Mouse (Mus musculus) CH12.LX (cell line): ENCODE measurements around the gene Catip. TPM values are rescaled to one million over a fixed set of nuclear protein-coding genes. Genes with fewer than 3 reads are reported as not detected.

Source experiments
- DNase-seq: peaks from one replicate; pipeline ENCODE4 v3.0.0-alpha.2; 2013; ENCODE audit errors: extremely low read depth
- H3K27ac ChIP-seq: 2 replicates; pipeline ENCODE4 v1.5.1; 2012; ENCODE audit warnings: low read depth, mild to moderate bottlenecking, control low read depth, moderate library complexity; ENCODE audit not compliant: insufficient read depth
- H3K27me3 ChIP-seq: replicated peaks from 2 replicates; pipeline ENCODE3; 2012; ENCODE audit warnings: inconsistent platforms
- H3K36me3 ChIP-seq, 2 experiments: replicated peaks in 1 of 2; 2 replicates each; pipeline versions ENCODE3 to v1.6.1; 2012; ENCODE audit warnings: inconsistent platforms in 1 of 2, low read length in 1 of 2, mild to moderate bottlenecking in 1 of 2, mixed read lengths in 1 of 2, moderate library complexity in 1 of 2; ENCODE audit not compliant: control insufficient read depth in 1 of 2, insufficient read depth in 1 of 2
- H3K4me1 ChIP-seq, 2 experiments: 2 replicates each; pipeline ENCODE4 v1.6.1; 2012; ENCODE audit warnings: inconsistent platforms in 1 of 2, moderate library complexity in 1 of 2; ENCODE audit not compliant: insufficient read depth in 2 of 2, control insufficient read depth in 1 of 2
- H3K4me2 ChIP-seq: 2 replicates; pipeline ENCODE4 v1.6.1; 2012; ENCODE audit warnings: low read depth, mild to moderate bottlenecking, control low read depth; ENCODE audit not compliant: poor library complexity, insufficient read depth, severe bottlenecking
- H3K4me3 ChIP-seq, 3 experiments: fragments of 150-350 bp in 1 of 3; sonication (generic) in 1 of 3; replicated peaks in 1 of 3; 2 replicates each; pipeline versions ENCODE3 to v1.5.1; 2011 to 2012; ENCODE audit warnings: low read depth in 2 of 3, low read length in 2 of 3, mild to moderate bottlenecking in 2 of 3, moderate library complexity in 2 of 3, control low read depth in 1 of 3, improper control_type of control experiment in 1 of 3, inconsistent platforms in 1 of 3, mixed read lengths in 1 of 3; ENCODE audit not compliant: poor library complexity in 1 of 3
- H3K79me2 ChIP-seq: replicated peaks from 2 replicates; pipeline ENCODE4 v1.6.1; 2012; ENCODE audit warnings: mild to moderate bottlenecking, moderate library complexity; ENCODE audit not compliant: control insufficient read depth, poor library complexity, insufficient read depth, severe bottlenecking; ENCODE audit errors: extremely low read depth
- H3K9ac ChIP-seq: 2 replicates; pipeline ENCODE4 v1.6.1; 2012; ENCODE audit warnings: low read depth, mild to moderate bottlenecking, control low read depth, moderate library complexity; ENCODE audit not compliant: insufficient read depth
- H3K9me3 ChIP-seq: replicated peaks from 2 replicates; pipeline ENCODE3; 2012; ENCODE audit warnings: low read length, inconsistent platforms, mixed read lengths
- BHLHE40 ChIP-seq: IDR thresholded peaks from 2 replicates; pipeline ENCODE4 v1.6.1; 2011; ENCODE audit warnings: mild to moderate bottlenecking, low read depth, low read length, improper control_type of control experiment
- CHD1 ChIP-seq: IDR thresholded peaks from 2 replicates; pipeline ENCODE4 v1.6.1; 2012; ENCODE audit warnings: low read depth, low read length, improper control_type of control experiment, inconsistent platforms
- CHD2 ChIP-seq: IDR thresholded peaks from 2 replicates; pipeline ENCODE4 v1.6.1; 2011; ENCODE audit warnings: low read length, improper control_type of control experiment
- CTCF ChIP-seq, 2 experiments: IDR thresholded peaks in 1 of 2; conservative IDR thresholded peaks in 1 of 2; 2 replicates each; pipeline ENCODE4 v1.5.1; 2011 to 2012; ENCODE audit warnings: low read depth in 2 of 2, low read length in 2 of 2, improper control_type of control experiment in 1 of 2, inconsistent platforms in 1 of 2, mild to moderate bottlenecking in 1 of 2, moderate library complexity in 1 of 2
- E2F4 ChIP-seq: IDR thresholded peaks from 2 replicates; pipeline ENCODE4 v1.6.1; 2011; ENCODE audit warnings: low read depth, low read length, improper control_type of control experiment; ENCODE audit not compliant: insufficient replicate concordance
- EP300 ChIP-seq: IDR thresholded peaks from 2 replicates; pipeline ENCODE4 v1.6.1; 2011; ENCODE audit warnings: low read length, improper control_type of control experiment
- ETS1 ChIP-seq: conservative IDR thresholded peaks from 2 replicates; pipeline ENCODE4 v1.6.1; 2012; ENCODE audit warnings: low read depth, mild to moderate bottlenecking, inconsistent platforms, low read length, improper control_type of control experiment, moderate library complexity
- GABPA ChIP-seq: IDR thresholded peaks from 2 replicates; pipeline ENCODE4 v1.6.1; 2012; ENCODE audit warnings: low read depth, low read length, improper control_type of control experiment, inconsistent platforms; ENCODE audit not compliant: insufficient replicate concordance
- HCFC1 ChIP-seq: IDR thresholded peaks from 2 replicates; pipeline ENCODE4 v1.6.1; 2012; ENCODE audit warnings: low read depth, mild to moderate bottlenecking, inconsistent platforms, low read length, improper control_type of control experiment
- IRF4 ChIP-seq: IDR thresholded peaks from 2 replicates; pipeline ENCODE4 v1.6.1; 2014; ENCODE audit warnings: low read depth, mild to moderate bottlenecking, inconsistent platforms, low read length, improper control_type of control experiment
- JUND ChIP-seq: conservative IDR thresholded peaks from 2 replicates; pipeline ENCODE4 v1.6.1; 2011; ENCODE audit warnings: low read depth, low read length, improper control_type of control experiment
- KAT2A ChIP-seq: IDR thresholded peaks from 2 replicates; pipeline ENCODE4 v1.6.1; 2012; ENCODE audit warnings: low read length, improper control_type of control experiment, inconsistent platforms; ENCODE audit not compliant: insufficient replicate concordance
- MAFK ChIP-seq: IDR thresholded peaks from 2 replicates; pipeline ENCODE4 v1.6.1; 2011; ENCODE audit warnings: low read length, improper control_type of control experiment; ENCODE audit not compliant: insufficient replicate concordance
- MAX ChIP-seq: IDR thresholded peaks from 2 replicates; pipeline ENCODE4 v1.6.1; 2011; ENCODE audit warnings: low read length, improper control_type of control experiment
- MAZ ChIP-seq: IDR thresholded peaks from 2 replicates; pipeline ENCODE4 v1.6.1; 2012; ENCODE audit warnings: low read depth, mild to moderate bottlenecking, inconsistent platforms, low read length, improper control_type of control experiment, moderate library complexity
- MEF2A ChIP-seq: IDR thresholded peaks from 2 replicates; pipeline ENCODE4 v1.6.1; 2014; ENCODE audit warnings: low read depth, mild to moderate bottlenecking, inconsistent platforms, low read length, improper control_type of control experiment, borderline replicate concordance
- MXI1 ChIP-seq: IDR thresholded peaks from 2 replicates; pipeline ENCODE4 v1.6.1; 2011; ENCODE audit warnings: mild to moderate bottlenecking, low read depth, low read length, improper control_type of control experiment
- MYC ChIP-seq: IDR thresholded peaks from 2 replicates; pipeline ENCODE4 v1.6.1; 2011; ENCODE audit warnings: low read depth, mild to moderate bottlenecking, improper control_type of control experiment, low read length
- NELFE ChIP-seq: IDR thresholded peaks from 2 replicates; pipeline ENCODE4 v1.6.1; 2011; ENCODE audit warnings: low read depth, low read length, improper control_type of control experiment
- NRF1 ChIP-seq: IDR thresholded peaks from 2 replicates; pipeline ENCODE4 v1.6.1; 2014; ENCODE audit warnings: low read depth, mild to moderate bottlenecking, inconsistent platforms, low read length, improper control_type of control experiment, moderate library complexity
- PAX5 ChIP-seq: IDR thresholded peaks from 2 replicates; pipeline ENCODE4 v1.6.1; 2012; ENCODE audit warnings: low read length, inconsistent platforms, mixed read lengths
- POLR2A ChIP-seq: IDR thresholded peaks from 2 replicates; pipeline ENCODE4 v1.6.1; 2011; ENCODE audit warnings: low read depth, mild to moderate bottlenecking, improper control_type of control experiment, low read length
- POLR2AphosphoS2 ChIP-seq: IDR thresholded peaks from 2 replicates; pipeline ENCODE4 v1.6.1; 2011; ENCODE audit warnings: low read depth, low read length, improper control_type of control experiment
- RAD21 ChIP-seq: IDR thresholded peaks from 2 replicates; pipeline ENCODE4 v1.6.1; 2011; ENCODE audit warnings: low read depth, mild to moderate bottlenecking, low read length, improper control_type of control experiment, moderate library complexity
- RCOR1 ChIP-seq: conservative IDR thresholded peaks from 2 replicates; pipeline ENCODE4 v1.6.1; 2012; ENCODE audit warnings: low read depth, mild to moderate bottlenecking, inconsistent platforms, low read length, improper control_type of control experiment
- SIN3A ChIP-seq: IDR thresholded peaks from 2 replicates; pipeline ENCODE4 v1.6.1; 2012; ENCODE audit warnings: low read length, improper control_type of control experiment, inconsistent platforms
- SMC3 ChIP-seq: IDR thresholded peaks from 2 replicates; pipeline ENCODE4 v1.6.1; 2011; ENCODE audit warnings: low read depth, low read length, improper control_type of control experiment
- TBP ChIP-seq: conservative IDR thresholded peaks from 2 replicates; pipeline ENCODE4 v1.6.1; 2011; ENCODE audit warnings: low read depth, low read length, improper control_type of control experiment
- UBTF ChIP-seq: IDR thresholded peaks from 2 replicates; pipeline ENCODE4 v1.6.1; 2012; ENCODE audit warnings: low read depth, mild to moderate bottlenecking, inconsistent platforms, low read length, improper control_type of control experiment, moderate library complexity
- USF1 ChIP-seq: IDR thresholded peaks from 2 replicates; pipeline ENCODE4 v1.6.1; 2014; ENCODE audit warnings: low read depth, mild to moderate bottlenecking, inconsistent platforms, low read length, improper control_type of control experiment
- USF2 ChIP-seq: conservative IDR thresholded peaks from 2 replicates; pipeline ENCODE4 v1.6.1; 2011; ENCODE audit warnings: low read depth, low read length, improper control_type of control experiment
- ZC3H11A ChIP-seq: IDR thresholded peaks from 2 replicates; pipeline ENCODE4 v1.6.1; 2012; ENCODE audit warnings: low read depth, mild to moderate bottlenecking, inconsistent platforms, low read length, improper control_type of control experiment
- ZKSCAN1 ChIP-seq: IDR thresholded peaks from 2 replicates; pipeline ENCODE4 v1.6.1; 2012; ENCODE audit warnings: low read depth, inconsistent platforms, low read length, improper control_type of control experiment, borderline replicate concordance
- ZMIZ1 ChIP-seq: IDR thresholded peaks from 2 replicates; pipeline ENCODE4 v1.6.1; 2012; ENCODE audit warnings: low read depth, mild to moderate bottlenecking, inconsistent platforms, low read length, improper control_type of control experiment
- ZNF384 ChIP-seq: IDR thresholded peaks from 2 replicates; pipeline ENCODE4 v1.6.1; 2012; ENCODE audit warnings: low read depth, low read length, improper control_type of control experiment, inconsistent platforms
- dilution Hi-C: fragments of 300-500 bp; cut with MboI; formaldehyde crosslinking; loops from 2 replicates; pipeline ENCODE4 v1.14.3; 2020; ENCODE audit warnings: low sequenced_read_pairs; ENCODE audit not compliant: extremely low pct_unique_long_range_greater_than_20kb, extremely low pct_ligation_motif_present
- in situ Hi-C: fragments of 300-500 bp; cut with MboI; formaldehyde crosslinking; loops from 3 replicates; pipeline ENCODE4 v1.14.3; 2019; ENCODE audit warnings: low sequenced_read_pairs, low pct_ligation_motif_present, low pct_unique_long_range_greater_than_20kb, mixed read lengths
- polyA plus RNA-seq: library from polyadenylated mRNA; unstranded; fragments of >175 nt; gene quantifications from 2 replicates; pipeline ENCODE4 v1.2.1, GENCODE M21; 2012; ENCODE audit warnings: low read depth; ENCODE audit not compliant: insufficient read length
- total RNA-seq, 2 experiments: library from RNA; depleted of rRNA; stranded (reverse); fragments of 300-350 nt in 1 of 2; fragments of >200 nt in 1 of 2; gene quantifications; 2 replicates each; pipeline ENCODE4 v1.2.3; 2012 to 2014

Catip gene
- 0.21 and 0.30 TPM in 2 replicates for total RNA-seq (2012; rRNA removed)
- total RNA-seq (2014; rRNA removed) = 0.11 and 0.20 TPM in 2 replicates
- polyA plus RNA-seq = 2.1 and 2.6 TPM in 2 replicates

DNA sequence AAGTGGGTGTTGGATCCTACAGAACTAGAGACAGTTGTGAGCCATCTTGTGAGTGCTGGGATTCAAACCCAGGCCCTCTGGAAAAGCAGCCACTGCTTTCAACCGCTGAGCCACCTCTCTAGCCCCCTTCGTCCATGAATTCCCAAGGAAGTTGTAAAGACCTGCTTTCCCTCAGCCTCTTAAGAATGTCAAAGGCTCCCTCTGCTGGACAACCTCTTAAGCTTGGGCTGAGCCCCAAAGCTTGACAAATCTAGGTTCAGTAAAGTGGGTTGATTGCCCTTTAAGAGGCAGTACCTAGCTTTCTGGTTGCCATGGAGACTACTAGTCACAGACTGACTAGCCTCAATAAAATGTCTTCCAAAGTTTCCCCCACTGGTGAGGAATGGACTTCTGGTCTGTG, at the start of gene Catip:
Catip (plus strand) TSS at position 297 of the 400 bp plus-strand sequence.
- dilution Hi-C loops (no loop called here), in situ Hi-C loops (loop anchor here (5.0 kb wide), 1 partner anchor 55 kb away; the partner anchor contains the start of gene Tmbim1)
- no peak within 1 kb of the TSS for H3K9ac ChIP-seq
- no peaks in the 10 kb centered on the region for H3K79me2 ChIP-seq
- DNase-seq = peak; percentile 88
- no peaks in the 10 kb centered on the region for H3K27me3 ChIP-seq
- H3K36me3 ChIP-seq = peaks cover 0 to 2% of the 10 kb centered on the region in 2 experiments
- no peak for TF ChIP-seq MYC
- TF ChIP-seq MAZ = no peak
- no peak for TF ChIP-seq USF2
- no peak for TF ChIP-seq NELFE
- no peak for TF ChIP-seq USF1
- no peak for TF ChIP-seq POLR2A
- TF ChIP-seq NRF1 = no peak
- TF ChIP-seq SIN3A = no peak
- TF ChIP-seq ZNF384 = no peak
- TF ChIP-seq ZC3H11A = peak; percentile 92
- no peak for TF ChIP-seq IRF4
- TF ChIP-seq BHLHE40 = no peak
- TF ChIP-seq ETS1 = no peak
- no peak for TF ChIP-seq CHD2
- no peak for TF ChIP-seq MXI1
- no peak for TF ChIP-seq MAFK
- TF ChIP-seq UBTF = no peak
- no peak for TF ChIP-seq ZMIZ1
- no peak for TF ChIP-seq PAX5
- TF ChIP-seq MEF2A = no peak
- TF ChIP-seq GABPA = no peak
- TF ChIP-seq TBP = no peak
- peak; percentile 49 to 97; a peak in 3 of 4 replicates for TF ChIP-seq CTCF (conservative IDR thresholded peaks at IDR 0.05 in 1 of 2, IDR thresholded peaks at IDR 0.05 in 1 of 2; ENCODE audit: low read depth in 2 of 2, low read length in 2 of 2)
- peak; percentile 97 for TF ChIP-seq RAD21
- no peak for TF ChIP-seq E2F4
- TF ChIP-seq EP300 = no peak
- TF ChIP-seq ZKSCAN1 = no peak
- TF ChIP-seq JUND = no peak
- TF ChIP-seq SMC3 = peak; percentile 99
- no peak for TF ChIP-seq CHD1
- no peak for TF ChIP-seq HCFC1
- no peak for TF ChIP-seq MAX
- TF ChIP-seq KAT2A = no peak
- no peak for TF ChIP-seq RCOR1
- TF ChIP-seq POLR2AphosphoS2 = no peak
- no peaks in the 10 kb centered on the region for H3K9me3 ChIP-seq
- H3K4me1 ChIP-seq = peaks cover 36 to 68% of the 10 kb centered on the region in 2 experiments
- no peak within 1 kb of the TSS; the same call in 1 of the 2 replicates for H3K27ac ChIP-seq
- H3K4me3 ChIP-seq = no peak within 1 kb of the TSS
- no peak within 1 kb of the TSS for H3K4me2 ChIP-seq
